Mouse (Mus musculus): ENCODE measurements around the gene Uckl1. TPM values are rescaled to one million over a fixed set of nuclear protein-coding genes. Genes with fewer than 3 reads are reported as not detected.

Uckl1 gene
- polyA plus RNA-seq, 1 experiment from 2014 or later, result 40.7 TPM

- Histone ChIP-seq H3K4me3 (no peak overlapping the region), H3K9me3 (no peaks in the 10 kb centered on the region), H3K4me1 (peaks cover 22% of the 10 kb centered on the region), H3K27me3 (ENCODE audit: poor library complexity, severe bottlenecking) (no peaks in the 10 kb centered on the region), H3K36me3 (replicated peaks) (peaks cover 17% of the 10 kb centered on the region), H3K27ac (no peak overlapping the region)
- no peak for DNase-seq (ENCODE audit: extremely low spot score, low spot score)
- WGBS, result 92% methylated on average over 2 of the region's 2 CpGs
Measured at GRCm38 (mm10) chr2:181576613-181577012, 8.1 kb downstream of the Uckl1 start.

DNA sequence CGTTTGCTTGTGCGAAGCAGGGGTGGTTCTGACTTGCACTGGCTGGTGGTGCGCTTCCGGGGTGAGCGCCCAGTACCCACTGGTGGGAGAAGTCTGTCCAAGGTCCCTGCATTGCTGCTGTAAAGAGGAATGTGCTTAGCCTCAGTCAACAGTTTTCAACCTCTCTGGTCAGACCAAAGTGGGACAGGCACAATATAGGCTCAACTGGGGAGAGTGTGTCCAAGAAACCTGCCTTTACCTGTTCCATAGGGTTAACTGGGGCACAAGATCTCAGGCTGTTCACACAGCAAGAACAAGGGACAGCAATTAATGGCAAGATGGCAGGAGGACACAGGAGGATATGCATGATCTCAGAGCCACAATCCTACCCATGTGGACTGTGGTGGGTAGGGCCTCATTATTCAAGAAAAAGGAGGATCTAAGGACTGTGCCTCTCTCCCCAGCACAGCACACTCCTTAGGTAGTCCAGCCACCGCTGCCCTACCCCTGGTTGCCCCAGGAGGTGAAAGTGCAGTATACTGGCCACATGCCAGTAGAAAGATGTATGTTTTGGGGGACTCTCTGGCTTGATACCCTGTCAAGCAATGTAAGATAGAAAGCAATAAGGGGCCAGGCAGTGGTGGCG, 9.7 kb downstream of the Uckl1 start:
- no peak for DNase-seq (ENCODE audit: extremely low spot score, low spot score)
- peaks cover 17% of the 10 kb centered on the region for H3K36me3 ChIP-seq (replicated peaks)
- peaks cover 9% of the 10 kb centered on the region for H3K4me1 ChIP-seq
- H3K27ac ChIP-seq, result no peak overlapping the region
- WGBS, result 92% methylated on average over 7 of the region's 7 CpGs
- no peaks in the 10 kb centered on the region for H3K9me3 ChIP-seq
- H3K27me3 ChIP-seq (ENCODE audit: poor library complexity, severe bottlenecking), result no peaks in the 10 kb centered on the region
- no peak overlapping the region for H3K4me3 ChIP-seq

DNA sequence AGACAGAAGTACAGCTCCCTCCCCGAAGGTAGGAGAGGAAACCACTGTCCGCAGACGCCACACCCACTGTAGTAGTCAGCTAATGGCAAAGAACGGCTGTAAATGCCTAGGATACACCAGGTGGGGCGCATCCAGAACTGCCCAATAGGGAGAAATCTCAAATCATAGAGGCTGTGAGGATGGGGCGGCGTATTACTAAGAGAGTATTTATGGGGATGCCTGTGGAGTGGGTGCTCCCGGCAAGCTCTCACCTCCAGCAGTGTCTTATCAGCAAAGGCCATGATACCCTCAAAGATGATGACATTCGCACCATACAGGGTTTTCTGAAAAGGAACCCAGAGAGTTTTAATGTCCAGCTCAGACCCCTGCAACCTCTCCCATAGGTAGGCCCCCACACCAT, 10.7 kb downstream of the Uckl1 start:
- Histone ChIP-seq H3K4me1 (peaks cover 4% of the 10 kb centered on the region; the same call in 1 of the 2 replicates), H3K4me3 (no peak overlapping the region), H3K27me3 (ENCODE audit: poor library complexity, severe bottlenecking) (no peaks in the 10 kb centered on the region), H3K9me3 (no peaks in the 10 kb centered on the region), H3K36me3 (replicated peaks) (peaks cover 17% of the 10 kb centered on the region), H3K27ac (no peak overlapping the region)
- WGBS, result 94% methylated on average over 9 of the region's 9 CpGs
- DNase-seq (ENCODE audit: extremely low spot score, low spot score), result no peak

DNA sequence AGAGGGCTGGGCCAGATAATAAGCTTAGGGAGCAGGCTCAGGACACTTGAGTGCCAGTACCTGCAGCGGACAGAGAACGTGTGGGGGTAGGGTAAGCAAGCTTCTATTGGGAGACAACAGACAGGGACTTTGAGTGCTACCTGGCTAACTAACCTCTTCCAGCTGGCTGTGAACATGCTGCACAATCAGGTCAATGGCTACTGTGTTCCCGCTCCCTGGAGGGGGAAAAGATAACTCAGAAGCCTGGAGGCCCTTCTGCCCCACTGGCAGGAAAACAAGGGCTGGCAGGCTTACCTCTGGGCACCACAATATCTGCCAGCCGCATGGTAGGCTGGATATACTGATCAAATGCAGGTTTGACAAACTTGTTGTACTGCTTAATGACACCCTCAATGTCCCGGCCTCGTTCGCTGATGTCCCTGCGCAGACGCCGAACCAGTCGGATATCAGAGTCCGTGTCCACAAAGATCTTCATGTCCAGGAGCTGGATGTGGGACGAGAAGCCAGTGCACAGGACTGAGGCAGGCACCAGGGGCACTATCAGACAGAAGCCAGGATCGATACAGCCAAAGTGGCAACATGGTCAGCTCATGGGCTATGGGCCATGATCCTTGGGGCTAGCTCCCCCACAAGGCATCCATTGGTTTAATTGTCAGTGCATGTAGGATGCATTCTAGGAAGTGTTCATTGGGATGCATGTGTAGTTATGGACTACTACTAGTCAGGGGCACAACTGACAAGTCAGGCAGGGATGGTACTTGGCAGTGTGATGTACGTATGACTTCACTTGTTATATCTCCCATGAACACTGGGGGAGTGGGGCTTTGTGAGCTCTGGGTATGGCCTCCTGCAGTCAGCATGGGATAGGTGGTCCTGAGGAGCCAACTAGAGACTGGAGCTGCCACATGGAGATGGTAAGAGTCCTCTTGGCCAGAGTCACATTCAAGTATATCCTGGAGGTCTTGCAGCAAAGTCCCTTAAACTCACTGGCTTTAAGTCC, 11.5 kb downstream of the Uckl1 start:
- WGBS, result 93% methylated on average over 15 of the region's 15 CpGs
- peaks cover 17% of the 10 kb centered on the region for H3K36me3 ChIP-seq (replicated peaks)
- DNase-seq (ENCODE audit: extremely low spot score, low spot score), result no peak
- no peaks in the 10 kb centered on the region for H3K9me3 ChIP-seq
- peaks cover 3% of the 10 kb centered on the region; the same call in 1 of the 2 replicates for H3K4me1 ChIP-seq
- H3K27me3 ChIP-seq (ENCODE audit: poor library complexity, severe bottlenecking), result no peaks in the 10 kb centered on the region
- H3K4me3 ChIP-seq, result no peak overlapping the region
- no peak overlapping the region for H3K27ac ChIP-seq

- H3K36me3 ChIP-seq (replicated peaks), result peaks cover 17% of the 10 kb centered on the region
Measured at GRCm38 (mm10) chr2:181571941-181572670, 12.6 kb downstream of the Uckl1 start.

DNA sequence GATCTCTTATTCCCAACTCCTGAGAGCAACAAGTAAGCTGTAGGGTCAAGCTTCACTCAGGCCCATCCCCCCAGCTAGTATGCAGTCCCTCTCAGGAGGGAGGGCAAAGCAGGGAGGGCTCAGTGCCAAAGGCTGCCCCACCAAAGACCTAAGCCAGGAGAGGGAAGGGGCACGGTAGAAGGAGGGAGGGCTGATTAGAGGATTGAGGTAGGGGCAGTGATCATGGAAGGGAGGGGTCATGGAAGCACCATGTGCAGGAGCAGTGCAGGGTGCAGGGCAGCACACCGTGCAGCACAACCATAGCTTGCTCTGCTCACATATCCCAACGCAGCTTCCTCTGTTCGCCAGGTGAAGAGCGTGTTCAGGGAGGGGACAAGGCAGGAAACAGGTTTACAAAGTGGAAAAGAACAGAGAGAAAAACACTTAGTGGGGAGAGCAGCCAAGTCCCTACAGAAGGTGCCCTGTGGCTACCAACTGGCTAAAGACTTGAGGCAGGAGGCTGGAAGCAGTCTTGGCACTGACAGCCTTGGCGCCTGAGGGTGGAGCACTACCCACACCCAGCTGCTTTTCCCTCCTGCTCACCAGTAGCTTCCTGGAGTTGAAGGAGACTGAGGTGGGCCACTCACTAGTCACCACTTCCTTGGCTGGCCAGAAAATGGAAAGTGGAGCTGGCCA, 13.6 kb downstream of the Uckl1 start:
- Histone ChIP-seq H3K27ac (no peak overlapping the region), H3K4me3 (no peak overlapping the region), H3K36me3 (replicated peaks) (peaks cover 17% of the 10 kb centered on the region), H3K27me3 (ENCODE audit: poor library complexity, severe bottlenecking) (no peaks in the 10 kb centered on the region), H3K4me1 (peaks cover 3% of the 10 kb centered on the region; the same call in 1 of the 2 replicates), H3K9me3 (no peaks in the 10 kb centered on the region)
- WGBS, result 73% methylated on average over 6 of the region's 6 CpGs
- DNase-seq (ENCODE audit: extremely low spot score, low spot score), result no peak

More at GRCm38 (mm10) chr2:181571941-181572670, 12.6 kb downstream of the Uckl1 start:
- 93% methylated on average over 11 of the region's 11 CpGs for WGBS
- no peaks in the 10 kb centered on the region for H3K9me3 ChIP-seq
- DNase-seq (ENCODE audit: extremely low spot score, low spot score), result no peak
- H3K27me3 ChIP-seq (ENCODE audit: poor library complexity, severe bottlenecking), result no peaks in the 10 kb centered on the region
- no peak overlapping the region for H3K4me3 ChIP-seq
- H3K4me1 ChIP-seq, result peaks cover 3% of the 10 kb centered on the region; the same call in 1 of the 2 replicates
- no peak overlapping the region for H3K27ac ChIP-seq

DNA sequence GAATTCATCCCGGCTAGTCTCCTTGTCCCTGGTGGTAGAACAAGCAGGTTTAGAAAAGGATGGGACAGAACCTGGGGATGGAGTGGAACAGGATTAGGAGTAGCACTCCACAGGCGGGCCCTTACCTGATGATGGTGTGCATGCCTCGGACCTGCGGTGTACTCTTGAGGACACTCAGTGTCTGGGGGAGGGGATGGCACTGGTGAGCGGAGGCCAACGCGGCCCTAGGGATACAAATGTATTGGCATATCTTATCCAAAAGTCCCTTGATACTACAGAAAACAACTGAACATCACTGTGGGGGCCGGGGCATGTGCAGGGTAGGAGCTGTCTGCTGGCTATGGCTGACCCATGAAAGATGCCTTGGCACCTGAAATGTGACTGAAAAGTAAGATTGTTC, 14.3 kb downstream of the Uckl1 start:
- H3K27me3 ChIP-seq (ENCODE audit: poor library complexity, severe bottlenecking), result no peaks in the 10 kb centered on the region
- H3K4me3 ChIP-seq, result no peak overlapping the region
- peaks cover 3% of the 10 kb centered on the region; the same call in 1 of the 2 replicates for H3K4me1 ChIP-seq
- WGBS, result 88% methylated on average over 8 of the region's 8 CpGs
- H3K9me3 ChIP-seq, result no peaks in the 10 kb centered on the region
- peaks cover 17% of the 10 kb centered on the region for H3K36me3 ChIP-seq (replicated peaks)
- DNase-seq (ENCODE audit: extremely low spot score, low spot score), result no peak
- no peak overlapping the region for H3K27ac ChIP-seq

DNA sequence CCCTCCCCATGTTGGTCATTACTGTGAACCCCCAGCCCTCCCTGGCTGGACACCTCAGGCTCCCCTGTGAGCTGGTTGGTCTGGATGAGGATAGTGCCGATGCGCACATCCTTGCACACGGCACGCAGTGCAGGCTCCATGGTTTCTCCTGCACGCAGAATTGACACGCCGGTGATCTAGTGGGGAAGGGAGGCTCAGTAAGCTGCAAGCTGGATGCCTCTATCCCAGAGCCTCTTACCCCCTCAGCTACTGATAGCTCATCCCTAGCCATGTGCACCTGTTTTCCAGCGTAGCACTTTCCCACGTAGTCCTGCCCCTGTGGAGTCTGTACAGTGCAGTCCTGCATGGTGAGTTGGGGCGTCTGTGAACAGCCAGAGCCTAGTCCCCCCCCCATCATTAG, 14.8 kb downstream of the Uckl1 start:
- 92% methylated on average over 10 of the region's 10 CpGs for WGBS
- Histone ChIP-seq H3K4me3 (no peak overlapping the region), H3K27ac (no peak overlapping the region), H3K27me3 (ENCODE audit: poor library complexity, severe bottlenecking) (no peaks in the 10 kb centered on the region), H3K9me3 (no peaks in the 10 kb centered on the region), H3K4me1 (peaks cover 3% of the 10 kb centered on the region; the same call in 1 of the 2 replicates), H3K36me3 (replicated peaks) (peaks cover 17% of the 10 kb centered on the region)
- no peak for DNase-seq (ENCODE audit: extremely low spot score, low spot score)

DNA sequence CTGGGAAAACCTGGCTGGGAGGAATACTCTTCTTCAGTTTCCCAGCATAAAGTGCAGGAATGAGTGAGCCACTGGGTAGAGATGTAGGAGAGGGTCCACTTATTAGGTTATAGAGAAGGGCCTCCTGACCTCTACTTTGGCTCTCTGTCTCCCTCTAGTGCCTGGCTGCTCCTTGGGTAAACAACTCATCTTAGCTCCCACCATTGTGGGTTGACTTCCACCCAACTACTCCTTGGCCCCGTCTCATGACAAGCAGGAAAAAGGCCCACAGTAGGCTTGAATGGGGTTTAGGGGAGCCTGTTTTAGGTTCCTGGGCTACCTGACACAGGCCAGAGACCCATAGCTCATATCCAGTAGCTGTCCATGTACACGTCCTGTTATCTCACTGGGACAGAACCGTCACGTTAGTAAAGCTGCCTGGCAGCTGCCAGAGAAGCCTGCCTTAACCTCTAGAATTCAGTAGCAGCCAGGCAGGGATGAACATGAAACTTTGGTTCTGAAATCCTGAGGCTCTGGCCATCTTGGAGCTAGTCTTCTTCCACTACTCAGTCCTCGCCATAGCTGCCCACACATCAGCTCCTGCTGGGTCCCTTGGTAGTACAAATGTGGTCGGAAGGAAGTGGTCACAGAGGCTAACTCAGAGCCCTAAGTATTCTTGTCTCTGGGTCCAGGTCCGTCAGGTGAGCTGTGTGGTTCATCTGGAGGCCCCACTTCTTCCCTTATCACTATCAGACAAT, 16.3 kb downstream of the Uckl1 start:
- Histone ChIP-seq H3K9me3 (no peaks in the 10 kb centered on the region), H3K27me3 (ENCODE audit: poor library complexity, severe bottlenecking) (no peaks in the 10 kb centered on the region), H3K4me3 (no peak overlapping the region), H3K4me1 (peaks cover 3% of the 10 kb centered on the region; the same call in 1 of the 2 replicates), H3K27ac (no peak overlapping the region), H3K36me3 (replicated peaks) (peaks cover 7% of the 10 kb centered on the region)
- 84% methylated on average over 7 of the region's 7 CpGs for WGBS
- DNase-seq (ENCODE audit: extremely low spot score, low spot score), result peak; percentile 37

- WGBS, result 85% methylated on average over 3 of the region's 3 CpGs
- peaks cover 3% of the 10 kb centered on the region; the same call in 1 of the 2 replicates for H3K4me1 ChIP-seq
- H3K27ac ChIP-seq, result no peak overlapping the region
- no peaks in the 10 kb centered on the region for H3K9me3 ChIP-seq
- no peaks in the 10 kb centered on the region for H3K27me3 ChIP-seq (ENCODE audit: poor library complexity, severe bottlenecking)
- H3K36me3 ChIP-seq (replicated peaks), result no peaks in the 10 kb centered on the region; the same call in 1 of the 2 replicates
- DNase-seq (ENCODE audit: extremely low spot score, low spot score), result no peak
- H3K4me3 ChIP-seq, result no peak overlapping the region
Measured at GRCm38 (mm10) chr2:181567338-181567737, 17.4 kb downstream of the Uckl1 start.

- Histone ChIP-seq H3K9me3 (no peaks in the 10 kb centered on the region), H3K27ac (no peak overlapping the region), H3K4me1 (no peaks in the 10 kb centered on the region), H3K27me3 (ENCODE audit: poor library complexity, severe bottlenecking) (no peaks in the 10 kb centered on the region), H3K36me3 (replicated peaks) (peaks cover 61% of the 10 kb centered on the region), H3K4me3 (no peak overlapping the region)
- DNase-seq (ENCODE audit: extremely low spot score, low spot score), result no peak
Measured at GRCm38 (mm10) chr2:181553772-181554171, 30.9 kb downstream of the Uckl1 start.

Data from forebrain, embryonic 10.5 days (tissue).